In genomic region chr3:52652476-52652870, GRCm38 (mm10) we compare ENCODE assay signal across 17 mouse cellular contexts.
"Had no signal": no experiment of that assay in that cellular context is flagged by ENCODE, and none has a peak within 500 bp of the region (broad histone marks: within the 10 kb centered on the region; RNA-seq: fewer than 3 reads in every experiment).

No protein-coding gene starts in this region.

- H3K36me3 ChIP-seq: lung, embryonic 15.5 days; midbrain, embryonic 13.5 days; midbrain, embryonic 15.5 days; neural tube, embryonic 12.5 days had no signal

- H3K4me2 ChIP-seq: lung, embryonic 15.5 days; midbrain, embryonic 11.5 days; midbrain, embryonic 13.5 days; midbrain, embryonic 15.5 days; neural tube, embryonic 12.5 days had no signal

- H3K27me3 ChIP-seq: lung, embryonic 15.5 days; neural tube, embryonic 12.5 days had no signal

- H3K4me3 ChIP-seq: lung, embryonic 15.5 days; megakaryocyte, embryonic 14.5 days; midbrain, embryonic 13.5 days; midbrain, embryonic 15.5 days; neural tube, embryonic 12.5 days had no signal

- ATAC-seq: lung, postnatal 0 days; midbrain, embryonic 13.5 days; midbrain, embryonic 15.5 days had no signal

- H3K4me1 ChIP-seq: lung, embryonic 15.5 days; megakaryocyte, embryonic 14.5 days; midbrain, embryonic 13.5 days; midbrain, embryonic 15.5 days; neural tube, embryonic 12.5 days had no signal

- H3K9ac ChIP-seq: lung, embryonic 15.5 days; midbrain, embryonic 13.5 days; midbrain, embryonic 15.5 days; neural tube, embryonic 12.5 days had no signal

- DNase-seq: lung, adult 2 months; lung, postnatal 14 days; lung, postnatal 36 days; right cerebral cortex, postnatal 25 days; right cerebral cortex, postnatal 4 days; spleen, adult 18-20 months; thymus, adult 18-20 months; thymus, postnatal 14 days; thymus, postnatal 36 days had no signal

- H3K27ac ChIP-seq: lung, embryonic 15.5 days; macrophage; midbrain, embryonic 13.5 days; midbrain, embryonic 15.5 days; neural tube, embryonic 12.5 days had no signal

- H3K9me3 ChIP-seq: lung, embryonic 15.5 days; midbrain, embryonic 15.5 days; neural tube, embryonic 12.5 days had no signal
